Mouse (Mus musculus) adrenal gland, adult 18-20 months (tissue): ENCODE measurements around the gene Pcca. TPM values are rescaled to one million over a fixed set of nuclear protein-coding genes. Genes with fewer than 3 reads are reported as not detected.

Experiments used
- DNase-seq, 2 experiments: peaks; one replicate each; pipeline ENCODE4 v3.0.0; 2021 to 2022; ENCODE audit warnings: low spot score in 2 of 2
- total RNA-seq, 2 experiments: library from RNA; stranded (reverse); gene quantifications; 1 replicate in 1 of 2; 2 replicates in 1 of 2; pipeline ENCODE4 v1.2.3; 2021

The Pcca gene
- total RNA-seq, 2 experiments from 2014 or later, result 157 to 179 TPM

GRCm38 (mm10) chr14:122639168-122639720 lies 105.1 kb downstream of the Pcca start:
- DNase-seq, result no peak

GRCm38 (mm10) chr14:122642432-122642831 lies 108.3 kb downstream of the Pcca start:
- DNase-seq, result no peak

- no peak for DNase-seq
Observed at GRCm38 (mm10) chr14:122648214-122648613, 114.1 kb downstream of the Pcca start.

GRCm38 (mm10) chr14:122649336-122649950 lies 115.3 kb downstream of the Pcca start:
- DNase-seq, result no peak

GRCm38 (mm10) chr14:122651681-122652080 lies 117.6 kb downstream of the Pcca start:
- no peak for DNase-seq

- DNase-seq, result no peak
Observed at GRCm38 (mm10) chr14:122675661-122676060, 141.5 kb downstream of the Pcca start.

- no peak for DNase-seq
Observed at GRCm38 (mm10) chr14:122683645-122684044, 149.5 kb downstream of the Pcca start.

- DNase-seq, result peak in 1 of 2 experiments; percentile 5
Observed at GRCm38 (mm10) chr14:122684250-122684649, 150.1 kb downstream of the Pcca start.

GRCm38 (mm10) chr14:122684811-122685210 lies 150.7 kb downstream of the Pcca start:
- DNase-seq, result no peak

- no peak for DNase-seq
Observed at GRCm38 (mm10) chr14:122687398-122687797, 153.3 kb downstream of the Pcca start.

GRCm38 (mm10) chr14:122688378-122688777 lies 154.3 kb downstream of the Pcca start:
- DNase-seq, result no peak

- DNase-seq, result no peak
Observed at GRCm38 (mm10) chr14:122689136-122689815, 155.2 kb downstream of the Pcca start.

GRCm38 (mm10) chr14:122691555-122691954 lies 157.4 kb downstream of the Pcca start:
- DNase-seq, result no peak

GRCm38 (mm10) chr14:122700333-122700732 lies 166.2 kb downstream of the Pcca start:
- DNase-seq, result no peak

- DNase-seq, result no peak
Observed at GRCm38 (mm10) chr14:122713793-122714192, 179.7 kb downstream of the Pcca start.

- DNase-seq, result no peak
Observed at GRCm38 (mm10) chr14:122714911-122715310, 180.8 kb downstream of the Pcca start.

GRCm38 (mm10) chr14:122716057-122716456 lies 181.9 kb downstream of the Pcca start:
- no peak for DNase-seq

- no peak for DNase-seq
Observed at GRCm38 (mm10) chr14:122719496-122720080, 185.5 kb downstream of the Pcca start.

GRCm38 (mm10) chr14:122720989-122721388 lies 186.9 kb downstream of the Pcca start:
- no peak for DNase-seq

GRCm38 (mm10) chr14:122721750-122722149 lies 187.6 kb downstream of the Pcca start:
- DNase-seq, result no peak

- DNase-seq, result no peak
Observed at GRCm38 (mm10) chr14:122726456-122726855, 192.3 kb downstream of the Pcca start.

- no peak for DNase-seq
Observed at GRCm38 (mm10) chr14:122729431-122730073, 195.4 kb downstream of the Pcca start.
